Mouse (Mus musculus) ES-E14 (cell line): ENCODE results near the gene Kank3.

Experiments
- CHD2 ChIP-seq: IDR thresholded peaks from 2 replicates; pipeline ENCODE4 v1.6.1; 2014; ENCODE audit warnings: mild to moderate bottlenecking, low read depth, low read length, inconsistent platforms
- MAFK ChIP-seq: IDR thresholded peaks from 2 replicates; pipeline ENCODE4 v1.6.1; 2014; ENCODE audit warnings: mild to moderate bottlenecking, low read depth, low read length, inconsistent platforms; ENCODE audit not compliant: insufficient read depth
- ZC3H11A ChIP-seq: IDR thresholded peaks from 2 replicates; pipeline ENCODE4 v1.6.1; 2012; ENCODE audit warnings: low read depth, mild to moderate bottlenecking, inconsistent platforms, low read length, borderline replicate concordance

DNA sequence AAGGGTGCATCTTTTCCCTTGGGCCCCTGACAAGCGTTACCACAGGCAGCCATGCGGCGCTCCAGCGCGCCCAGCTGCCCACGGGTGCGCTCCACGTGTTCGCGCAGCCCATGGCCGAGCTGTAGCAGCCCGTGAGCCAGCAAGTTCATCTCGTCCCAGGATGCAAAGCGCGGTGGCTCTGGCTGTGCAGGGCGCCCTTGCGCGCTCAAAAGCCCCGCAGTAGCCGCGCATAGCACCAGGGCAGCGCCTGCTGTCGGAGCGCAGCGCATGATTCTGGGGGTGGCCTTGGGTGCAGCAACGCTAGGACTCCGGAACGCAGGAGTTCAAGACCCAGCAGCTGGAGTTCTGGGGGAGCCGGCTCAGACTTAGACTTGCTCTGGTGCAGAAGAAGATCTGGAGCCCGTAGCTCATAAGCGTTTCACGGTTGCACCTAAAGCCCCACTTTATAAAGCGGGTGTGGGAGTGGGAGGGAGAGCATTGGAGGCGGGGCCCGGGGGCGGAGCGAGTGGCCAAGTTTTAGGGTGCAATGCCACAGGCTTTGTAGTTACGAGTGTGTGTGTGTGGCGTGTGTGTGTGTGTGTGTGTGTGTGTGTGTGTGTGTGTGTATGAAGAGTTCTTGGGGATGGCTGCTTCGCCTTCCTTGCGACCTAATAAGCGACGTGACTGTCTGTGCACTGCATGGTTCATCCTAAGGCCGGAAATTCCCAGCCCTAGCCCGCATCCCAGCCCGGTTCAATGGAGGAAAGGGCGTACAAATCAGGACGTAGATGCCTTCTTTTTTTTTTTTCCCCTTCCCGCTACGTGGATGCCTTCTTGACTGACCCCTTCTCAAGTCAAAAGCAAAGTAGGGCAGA is 29.0 kb upstream of the Kank3 start, which contains the start of gene Angptl4:
- no peak for TF ChIP-seq ZC3H11A
- TF ChIP-seq CHD2, result no peak
- no peak for TF ChIP-seq MAFK
